Mouse (Mus musculus): ENCODE data around the gene Herc4.

GRCm38 (mm10) chr10:63221081-63221783, 22.4 kb upstream of the Herc4 start:
- no peak for TF ChIP-seq CTCF (IDR thresholded peaks at IDR 0.05; ENCODE audit: borderline replicate concordance, insufficient read depth, low read length)
- no peak for TF ChIP-seq POLR2A (IDR thresholded peaks at IDR 0.05; ENCODE audit: low read depth, low read length)

Data from embryonic fibroblast, embryonic 13.5 days (primary cell).